ENCODE assay signal across 18 mouse cellular contexts in the genomic region with DNA sequence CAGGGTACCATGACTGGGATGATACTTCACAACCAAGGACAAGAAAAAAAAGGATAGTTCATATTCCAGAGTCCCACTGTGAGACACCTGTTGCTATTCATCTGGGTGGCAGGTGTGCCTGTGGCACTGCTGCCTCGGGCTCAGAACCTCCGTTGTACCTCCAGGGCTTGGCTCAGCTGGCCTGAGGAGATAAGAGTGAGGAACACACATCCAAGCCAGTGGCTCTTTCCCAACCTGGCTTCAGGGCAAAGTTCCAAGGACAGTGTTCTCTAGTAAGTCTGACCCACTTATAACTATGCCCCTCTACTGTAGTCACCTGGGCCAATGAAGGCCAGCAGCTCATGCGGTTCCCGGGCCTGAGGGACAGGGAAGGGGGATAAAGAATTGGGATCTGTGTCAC. TPM values are rescaled to one million over a fixed set of nuclear protein-coding genes. Genes with fewer than 3 reads are reported as not detected.
DNase-seq lines count a peak whose midpoint lies in the region; ATAC-seq and TF ChIP-seq lines count a peak whose summit lies in the region.
"Had no signal": no experiment of that assay in that cellular context is flagged by ENCODE, and none has a peak within 500 bp of the region (broad histone marks: within the 10 kb centered on the region; RNA-seq: fewer than 3 reads in every experiment).

No protein-coding gene starts in this region.

- TF ChIP-seq EP300 in lung, postnatal 0 days (IDR thresholded peaks at IDR 0.05), result no peak

- TF ChIP-seq POLR2A in liver, adult 2 months (IDR thresholded peaks at IDR 0.05; ENCODE audit: extremely low read depth, insufficient read depth, low read length), result no peak
- TF ChIP-seq POLR2A in spleen, adult 2 months (IDR thresholded peaks at IDR 0.05; ENCODE audit: low read depth, low read length), result no peak

- H3K9me3 ChIP-seq in heart, embryonic 12.5 days (replicated peaks), result no peaks in the 10 kb centered on the region
- H3K9me3 ChIP-seq in lung, postnatal 0 days (ENCODE audit: low read length), result no peaks in the 10 kb centered on the region
- H3K9me3 ChIP-seq: midbrain, embryonic 10.5 days had no signal

- peaks cover 41% of the 10 kb centered on the region for H3K4me1 ChIP-seq in heart, embryonic 12.5 days (replicated peaks)
- H3K4me1 ChIP-seq in liver, adult 2 months (ENCODE audit: control insufficient read depth, insufficient read depth, low read length), result peaks cover 46% of the 10 kb centered on the region
- peaks cover 1% of the 10 kb centered on the region; the same call in 1 of the 2 replicates for H3K4me1 ChIP-seq in spleen, adult 2 months (ENCODE audit: control insufficient read depth, insufficient read depth, insufficient read length)
- H3K4me1 ChIP-seq in lung, postnatal 0 days (ENCODE audit: insufficient read depth, low read depth, low read length), result peaks cover 3% of the 10 kb centered on the region; the same call in 1 of the 2 replicates

- no peak for ATAC-seq in heart, embryonic 12.5 days (ENCODE audit: insufficient number of reproducible peaks, low FRiP score)
- no peak for ATAC-seq in lung, postnatal 0 days

- H3K9ac ChIP-seq in heart, embryonic 12.5 days, result no peak overlapping the region
- no peak overlapping the region for H3K9ac ChIP-seq in liver, adult 2 months (ENCODE audit: low read depth, low read length)
- no peak overlapping the region for H3K9ac ChIP-seq in lung, postnatal 0 days (replicated peaks; ENCODE audit: low read depth)

- peaks cover 44% of the 10 kb centered on the region for H3K36me3 ChIP-seq in heart, embryonic 12.5 days
- no peaks in the 10 kb centered on the region; the same call in 1 of the 2 replicates for H3K36me3 ChIP-seq in liver, adult 2 months (ENCODE audit: control insufficient read depth, insufficient read depth, low read length)
- peaks cover 12% of the 10 kb centered on the region for H3K36me3 ChIP-seq in spleen, adult 2 months (ENCODE audit: control insufficient read depth, insufficient read depth, low read length)
- peaks cover 9% of the 10 kb centered on the region; the same call in 1 of the 2 replicates for H3K36me3 ChIP-seq in lung, postnatal 0 days (ENCODE audit: insufficient read depth, low read length)

- peak; percentile 54 to 58 for DNase-seq in heart, adult 18-20 months
- DNase-seq in c-Kit-negative CD71-positive TER-119-positive erythroid progenitor cells, embryonic 14.5 days (ENCODE audit: low read depth, low spot score), result peak; percentile 68
- DNase-seq in liver, adult 2 months (ENCODE audit: extremely low read depth, low read depth, low spot score), result peak; percentile 98
- no peak for DNase-seq in spleen, adult 2 months (ENCODE audit: low read depth in 1 of 2, low spot score in 2 of 2)
- DNase-seq in kidney, postnatal 14 days, result no peak
- no peak for DNase-seq in adipocyte (ENCODE audit: low spot score)
- no peak for DNase-seq in lung, postnatal 0 days (ENCODE audit: low spot score)
- DNase-seq: cerebellum, adult 8-10 months; embryo, embryonic 11 days; lung, postnatal 10 days; thymus, postnatal 25 days had no signal

- 85% methylated on average over 4 of the region's 4 CpGs for WGBS in heart, embryonic 12.5 days
- 17% methylated on average over 4 of the region's 4 CpGs for WGBS in liver, adult 2 months
- WGBS in spleen, adult 2 months, result 89% methylated on average over 4 of the region's 4 CpGs
- 87% methylated on average over 4 of the region's 4 CpGs for WGBS in lung, postnatal 0 days

- no peak overlapping the region for H3K27ac ChIP-seq in heart, embryonic 12.5 days (ENCODE audit: poor library complexity, severe bottlenecking)
- H3K27ac ChIP-seq in liver, adult 2 months (replicated peaks; ENCODE audit: insufficient read depth, low read depth, low read length), result peak overlapping the region; percentile 88
- 0 out of 2 replicates have a peak overlapping the region, but pooled peaks have one; percentile 10 for H3K27ac ChIP-seq in spleen, adult 2 months (ENCODE audit: insufficient read depth, low read length)
- H3K27ac ChIP-seq in lung, postnatal 0 days (ENCODE audit: low read length), result no peak overlapping the region

- no peak overlapping the region for H3K4me3 ChIP-seq in heart, embryonic 12.5 days
- H3K4me3 ChIP-seq in liver, adult 2 months (ENCODE audit: insufficient read depth, low read depth, low read length), result no peak overlapping the region
- no peak overlapping the region for H3K4me3 ChIP-seq in spleen, adult 2 months (ENCODE audit: extremely low read depth, insufficient read depth, insufficient read length)
- H3K4me3 ChIP-seq in lung, postnatal 0 days (ENCODE audit: low read depth, low read length), result no peak overlapping the region
- H3K4me3 ChIP-seq: midbrain, embryonic 10.5 days had no signal

- no peaks in the 10 kb centered on the region for H3K27me3 ChIP-seq in heart, embryonic 12.5 days (replicated peaks)
- no peaks in the 10 kb centered on the region for H3K27me3 ChIP-seq in liver, adult 2 months (ENCODE audit: control insufficient read depth, insufficient read depth, low read length)
- no peaks in the 10 kb centered on the region for H3K27me3 ChIP-seq in spleen, adult 2 months (ENCODE audit: control insufficient read depth, insufficient read depth, low read length)
- H3K27me3 ChIP-seq in lung, postnatal 0 days (replicated peaks; ENCODE audit: insufficient read depth, low read length), result no peaks in the 10 kb centered on the region

- no peak overlapping the region for H3K4me2 ChIP-seq in heart, embryonic 12.5 days
- no peak overlapping the region for H3K4me2 ChIP-seq in lung, postnatal 0 days (replicated peaks; ENCODE audit: low read depth, low read length)

- TF ChIP-seq CTCF in liver, adult 2 months (IDR thresholded peaks at IDR 0.05; ENCODE audit: low read depth, low read length), result no peak
- no peak for TF ChIP-seq CTCF in spleen, adult 2 months (IDR thresholded peaks at IDR 0.05; ENCODE audit: extremely low read depth, insufficient read depth, insufficient read length, insufficient replicate concordance)
- TF ChIP-seq CTCF in lung, postnatal 0 days (IDR thresholded peaks at IDR 0.05), result no peak

- peaks cover 4% of the 10 kb centered on the region; the same call in 1 of the 2 replicates for H3K79me2 ChIP-seq in liver, adult 2 months (ENCODE audit: control insufficient read depth, insufficient read depth, low read length)

RNA-seq across cellular contexts. Expression of gene Pmf1, which starts 1.6 kb away (rescaled TPM):
- total RNA-seq in heart, adult 18-20 months (2021), result 10 to 100 TPM; 16.8 to 18.3 TPM
- polyA plus RNA-seq in heart, embryonic 12.5 days (2016; fragmentation: Nextera tagmentation; extraction: Ambion mirVana), result 100 and 104 TPM in 2 replicates
- total RNA-seq in liver, adult 2 months (2014; rRNA removed), result 12.9 and 16.5 TPM in 2 replicates
- 59.0 and 68.1 TPM in 2 replicates for polyA plus RNA-seq in liver, adult 2 months (2012; rRNA removed)
- 67.6 and 105 TPM in 2 replicates for polyA plus RNA-seq in spleen, adult 2 months (2012; rRNA removed)
- polyA plus RNA-seq in lung, postnatal 0 days (2015; fragmentation: Nextera tagmentation; extraction: Ambion mirVana), result 27.9 and 30.6 TPM in 2 replicates

RNA-seq across cellular contexts. Expression of gene Slc25a44, which starts 13.3 kb away (rescaled TPM):
- 10 to 100 TPM; 12.3 to 14.2 TPM for total RNA-seq in heart, adult 18-20 months (2021)
- 14.1 and 14.3 TPM in 2 replicates for polyA plus RNA-seq in heart, embryonic 12.5 days (2016; fragmentation: Nextera tagmentation; extraction: Ambion mirVana)
- 26.1 and 28.1 TPM in 2 replicates for total RNA-seq in liver, adult 2 months (2014; rRNA removed)
- 57.0 and 60.9 TPM in 2 replicates for polyA plus RNA-seq in liver, adult 2 months (2012; rRNA removed)
- 13.9 and 17.1 TPM in 2 replicates for polyA plus RNA-seq in spleen, adult 2 months (2012; rRNA removed)
- 9.3 and 11.3 TPM in 2 replicates for polyA plus RNA-seq in lung, postnatal 0 days (2015; fragmentation: Nextera tagmentation; extraction: Ambion mirVana)

RNA-seq across cellular contexts. Expression of gene Bglap, which starts 27.4 kb away (rescaled TPM):
- not detected for total RNA-seq in heart, adult 18-20 months (2021)
- polyA plus RNA-seq in heart, embryonic 12.5 days (2016; fragmentation: Nextera tagmentation; extraction: Ambion mirVana), result not detected in 2 replicates
- not detected in 2 replicates for total RNA-seq in liver, adult 2 months (2014; rRNA removed)
- polyA plus RNA-seq in liver, adult 2 months (2012; rRNA removed), result not detected in 2 replicates
- polyA plus RNA-seq in spleen, adult 2 months (2012; rRNA removed), result 0.41 and 0.43 TPM in 2 replicates
- not detected in 2 replicates for polyA plus RNA-seq in lung, postnatal 0 days (2015; fragmentation: Nextera tagmentation; extraction: Ambion mirVana)
- polyA plus RNA-seq: gonadal fat pad, adult 2 months; hindbrain, embryonic 11.5 days; midbrain, embryonic 10.5 days had no signal

RNA-seq across cellular contexts. Expression of gene Bglap2, which starts 33.2 kb away (rescaled TPM):
- not detected for total RNA-seq in heart, adult 18-20 months (2021)
- not detected in 2 replicates for polyA plus RNA-seq in heart, embryonic 12.5 days (2016; fragmentation: Nextera tagmentation; extraction: Ambion mirVana)
- not detected in 2 replicates for total RNA-seq in liver, adult 2 months (2014; rRNA removed)
- polyA plus RNA-seq in liver, adult 2 months (2012; rRNA removed), result not detected in 2 replicates
- not detected in 2 replicates for polyA plus RNA-seq in spleen, adult 2 months (2012; rRNA removed)
- not detected in 2 replicates for polyA plus RNA-seq in lung, postnatal 0 days (2015; fragmentation: Nextera tagmentation; extraction: Ambion mirVana)
- total RNA-seq: layer of hippocampus, postnatal 10 days; left cerebral cortex, postnatal 25 days had no signal
- polyA plus RNA-seq: gonadal fat pad, adult 2 months; hindbrain, embryonic 11.5 days; kidney, embryonic 14.5 days; midbrain, embryonic 10.5 days had no signal

RNA-seq across cellular contexts. Expression of gene Bglap3, which starts 39.1 kb away (rescaled TPM):
- not detected for total RNA-seq in heart, adult 18-20 months (2021)
- polyA plus RNA-seq in heart, embryonic 12.5 days (2016; fragmentation: Nextera tagmentation; extraction: Ambion mirVana), result 0.10 TPM in 1 of 2 replicates, not detected in the other
- total RNA-seq in liver, adult 2 months (2014; rRNA removed), result 0.34 and 0.74 TPM in 2 replicates
- 0.11 and 2.0 TPM in 2 replicates for polyA plus RNA-seq in liver, adult 2 months (2012; rRNA removed)
- polyA plus RNA-seq in spleen, adult 2 months (2012; rRNA removed), result 0.21 and 0.27 TPM in 2 replicates
- polyA plus RNA-seq in lung, postnatal 0 days (2015; fragmentation: Nextera tagmentation; extraction: Ambion mirVana), result 0.14 and 0.39 TPM in 2 replicates

Comparison
In these comparisons a context has a peak if more than half of its experiments do, and no peak if none do; other contexts are left out.
1. DNase-seq: peak in heart, adult 18-20 months (2 of 2), c-Kit-negative CD71-positive TER-119-positive erythroid progenitor cells, embryonic 14.5 days (single experiment) and liver, adult 2 months (single experiment); none in spleen, adult 2 months (0 of 2), kidney, postnatal 14 days (single experiment), adipocyte (single experiment) and lung, postnatal 0 days (single experiment).
2. H3K27ac ChIP-seq: peak in liver, adult 2 months (single experiment) and spleen, adult 2 months (single experiment); none in heart, embryonic 12.5 days (single experiment) and lung, postnatal 0 days (single experiment).